Mouse (Mus musculus): ENCODE data around the gene Dnaaf5.

DNA sequence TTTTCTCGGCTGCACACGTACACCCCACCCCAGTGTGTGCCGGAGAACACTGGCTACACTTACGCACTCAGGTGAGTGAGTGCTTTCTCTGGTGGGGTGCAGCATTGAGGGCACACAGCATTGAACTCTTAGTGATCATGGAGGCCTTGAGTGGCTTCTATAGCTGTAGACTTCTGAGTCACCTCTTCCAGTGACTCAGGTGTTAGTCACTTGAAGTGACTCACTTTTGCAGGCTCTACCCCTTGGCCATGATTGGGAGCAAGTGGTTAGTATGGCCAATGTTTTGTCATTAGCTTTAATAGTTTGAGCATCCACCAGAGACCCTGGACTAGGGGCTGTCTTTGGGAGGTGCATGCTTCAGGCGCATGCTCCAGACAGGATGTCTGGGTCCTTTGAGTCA, 65.2 kb downstream of the Dnaaf5 start:
- no peak for TF ChIP-seq POLR2A (IDR thresholded peaks at IDR 0.05; ENCODE audit: insufficient read depth, low read length)
- TF ChIP-seq CTCF (IDR thresholded peaks at IDR 0.05; ENCODE audit: low read depth, low read length), result no peak

All from ES-Bruce4 (cell line).